Mouse (Mus musculus) hindlimb bud, embryonic 11.5 days (tissue): ENCODE measurements at regions not wholly inside any gene's neighbourhood (a gene's known extent, or its start where the extent isn't known, plus 50 kb on each side); places are given as distances from the start of the nearest gene placed in this dataset.

Experiments used
- DNase-seq: peaks from one replicate; pipeline ENCODE4 v3.0.0-alpha.2; 2012; ENCODE audit warnings: low read depth, low spot score; ENCODE audit errors: extremely low spot score

GRCm38 (mm10) chr3:102661296-102661695 lies 73.0 kb upstream of the Tspan2 start:
- DNase-seq = no peak

GRCm38 (mm10) chr3:102663711-102664110 lies 70.6 kb upstream of the Tspan2 start:
- no peak for DNase-seq

GRCm38 (mm10) chr3:102664665-102665190 lies 69.6 kb upstream of the Tspan2 start:
- DNase-seq = no peak

GRCm38 (mm10) chr3:102667796-102668195 lies 66.5 kb upstream of the Tspan2 start:
- no peak for DNase-seq

- DNase-seq = no peak
Observed at GRCm38 (mm10) chr3:102668556-102668955, 65.8 kb upstream of the Tspan2 start.

- no peak for DNase-seq
Observed at GRCm38 (mm10) chr3:102669951-102670350, 64.4 kb upstream of the Tspan2 start.

GRCm38 (mm10) chr3:102670557-102670956 lies 63.8 kb upstream of the Tspan2 start:
- DNase-seq = no peak

- no peak for DNase-seq
Observed at GRCm38 (mm10) chr3:102670972-102671371, 63.4 kb upstream of the Tspan2 start.

- DNase-seq = no peak
Observed at GRCm38 (mm10) chr3:102673506-102673905, 60.8 kb upstream of the Tspan2 start.

- DNase-seq = no peak
Observed at GRCm38 (mm10) chr3:102674068-102674467, 60.3 kb upstream of the Tspan2 start.

- DNase-seq = no peak
Observed at GRCm38 (mm10) chr3:102676946-102677534, 57.3 kb upstream of the Tspan2 start.

GRCm38 (mm10) chr3:102678516-102678915 lies 55.8 kb upstream of the Tspan2 start:
- no peak for DNase-seq

- no peak for DNase-seq
Observed at GRCm38 (mm10) chr3:102682424-102682823, 51.9 kb upstream of the Tspan2 start.

GRCm38 (mm10) chr3:102683541-102683940 lies 50.8 kb upstream of the Tspan2 start:
- no peak for DNase-seq
